Mouse (Mus musculus): ENCODE data around the gene Pes1.

DNA sequence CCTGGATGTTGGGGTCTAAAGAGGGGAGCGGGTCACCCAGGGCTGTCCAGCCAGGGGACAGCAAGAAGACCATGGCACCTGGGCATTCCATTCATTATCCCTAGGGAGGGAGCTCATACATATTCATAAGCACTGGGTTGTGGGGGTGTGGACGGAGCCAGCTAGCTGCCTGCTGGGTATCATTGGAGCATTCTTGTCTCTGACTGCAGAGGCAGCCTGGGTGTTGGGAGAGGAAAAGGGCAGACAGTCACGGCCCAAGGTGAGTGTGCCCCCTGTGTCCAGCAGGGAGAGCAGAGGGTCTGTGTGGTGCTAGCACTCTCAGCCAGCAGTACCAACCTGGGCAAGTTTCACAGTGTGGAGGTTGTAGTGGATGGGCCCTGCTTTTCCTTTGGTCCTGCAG lies 26.0 kb downstream of the Pes1 start:
- TF ChIP-seq CHD2 (IDR thresholded peaks at IDR 0.05; ENCODE audit: low read length), result no peak
- no peak for TF ChIP-seq POLR2AphosphoS5 (IDR thresholded peaks at IDR 0.05; ENCODE audit: borderline replicate concordance, low read depth, low read length)
- TF ChIP-seq CTCF (IDR thresholded peaks at IDR 0.05 in 2 of 3, conservative IDR thresholded peaks at IDR 0.05 in 1 of 3; ENCODE audit: control insufficient read depth in 1 of 3, insufficient read depth in 1 of 3, low read depth in 2 of 3, low read length in 3 of 3, poor library complexity in 1 of 3, severe bottlenecking in 1 of 3), result no peak
- TF ChIP-seq EP300 (IDR thresholded peaks at IDR 0.05; ENCODE audit: low read depth in 1 of 2, low read length in 2 of 2), result no peak
- TF ChIP-seq POLR2A (IDR thresholded peaks at IDR 0.05; ENCODE audit: control insufficient read depth in 1 of 2, insufficient read depth in 1 of 2, low read depth in 1 of 2, low read length in 2 of 2, poor library complexity in 1 of 2), result no peak
- TF ChIP-seq HCFC1 (IDR thresholded peaks at IDR 0.05; ENCODE audit: low read depth, low read length), result no peak
- no peak for TF ChIP-seq MAX (IDR thresholded peaks at IDR 0.05; ENCODE audit: low read length)
- TF ChIP-seq SIN3A (IDR thresholded peaks at IDR 0.05; ENCODE audit: low read length), result no peak
- TF ChIP-seq NRF1 (IDR thresholded peaks at IDR 0.05; ENCODE audit: insufficient read depth, low read depth, low read length, poor library complexity, severe bottlenecking), result no peak
- no peak for TF ChIP-seq GABPA (IDR thresholded peaks at IDR 0.05; ENCODE audit: low read depth, low read length)
- no peak for TF ChIP-seq ELF1 (IDR thresholded peaks at IDR 0.05; ENCODE audit: low read depth, low read length)
- TF ChIP-seq ZMIZ1 (IDR thresholded peaks at IDR 0.05; ENCODE audit: low read depth, low read length), result no peak
- no peak for TF ChIP-seq POLR2AphosphoS2 (IDR thresholded peaks at IDR 0.05; ENCODE audit: low read length)
